Mouse (Mus musculus): ENCODE data around the gene Prr12.

Prr12 gene

GRCm38 (mm10) chr7:44999753-45000152 lies 52.9 kb downstream of the Prr12 start:
- no peak for DNase-seq (ENCODE audit: low read depth, low spot score)

DNA sequence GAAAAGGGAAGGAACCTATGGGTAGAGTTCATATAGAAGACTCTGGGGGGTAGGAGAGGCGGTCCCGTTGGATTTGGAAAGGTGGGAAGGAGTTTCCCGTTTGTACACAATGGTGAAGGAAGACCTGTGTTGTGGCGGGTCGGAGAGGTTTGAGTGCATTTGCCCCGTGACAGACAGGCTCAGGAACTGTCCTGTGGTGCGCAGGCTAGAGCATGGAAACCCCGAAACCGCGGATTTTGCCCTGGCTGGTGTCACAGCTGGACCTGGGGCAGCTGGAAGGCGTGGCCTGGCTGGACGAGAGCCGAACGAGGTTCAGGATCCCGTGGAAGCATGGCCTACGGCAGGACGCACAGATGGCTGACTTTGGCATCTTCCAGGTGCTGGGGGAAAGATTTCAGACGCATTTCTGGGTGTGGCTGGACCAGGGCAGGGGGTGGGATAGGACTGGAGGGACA lies 54.2 kb downstream of the Prr12 start, which contains the start of gene Bcl2l12:
Gene Bcl2l12, minus strand, starts transcription at position 212 of the 455 bp plus-strand sequence.
- DNase-seq (ENCODE audit: low read depth, low spot score), result no peak

DNA sequence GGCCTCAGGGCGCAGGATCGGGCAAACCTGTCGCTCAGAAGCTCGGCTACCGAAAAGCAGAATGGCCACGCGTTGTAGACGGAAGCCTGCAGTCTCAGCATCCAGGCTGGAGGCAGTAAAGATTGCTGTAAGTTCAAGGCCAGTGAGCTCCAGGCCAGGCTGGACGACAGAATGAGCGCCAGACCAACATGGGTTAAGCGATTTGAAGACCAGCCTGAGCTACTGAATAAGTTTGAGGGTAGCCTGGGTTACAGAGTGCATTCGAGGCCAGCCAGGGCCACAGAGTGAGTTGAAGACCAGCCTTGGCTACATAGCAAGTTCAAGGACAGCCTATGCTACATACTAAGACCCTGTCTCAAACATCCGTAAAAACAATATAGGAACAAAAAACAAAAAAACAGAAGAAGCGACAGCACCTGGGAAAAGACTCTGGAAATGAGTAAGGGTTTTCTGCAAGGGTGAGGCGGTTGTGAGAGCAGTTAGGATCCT lies 54.7 kb downstream of the Prr12 start:
- DNase-seq (ENCODE audit: low read depth, low spot score), result no peak

GRCm38 (mm10) chr7:44997231-44997939 lies 55.3 kb downstream of the Prr12 start, which contains the start of gene Irf3:
Gene Irf3, plus strand, starts transcription at chr7:44997648.
- peak; percentile 96 for DNase-seq (ENCODE audit: low read depth, low spot score)

DNA sequence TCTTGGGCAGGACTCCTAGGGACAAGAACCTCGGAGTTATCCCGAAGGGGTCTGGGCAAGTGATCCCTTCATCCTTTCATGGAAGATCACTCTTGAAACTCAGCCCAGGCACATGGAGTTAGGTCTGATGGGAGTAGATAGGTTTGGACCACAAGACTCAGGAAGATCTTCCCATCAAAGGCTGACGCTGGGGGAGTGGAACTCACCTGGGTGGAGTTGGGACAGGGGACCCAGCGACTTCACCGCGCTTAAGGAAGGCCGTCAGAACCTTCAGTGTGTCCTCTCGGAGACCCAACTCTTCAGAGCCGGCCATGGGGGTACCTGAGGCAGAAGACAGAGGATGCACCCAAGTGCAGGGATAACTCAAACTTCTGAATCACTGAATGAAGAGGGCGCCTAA lies 56.0 kb downstream of the Prr12 start:
- DNase-seq (ENCODE audit: low read depth, low spot score), result no peak

DNA sequence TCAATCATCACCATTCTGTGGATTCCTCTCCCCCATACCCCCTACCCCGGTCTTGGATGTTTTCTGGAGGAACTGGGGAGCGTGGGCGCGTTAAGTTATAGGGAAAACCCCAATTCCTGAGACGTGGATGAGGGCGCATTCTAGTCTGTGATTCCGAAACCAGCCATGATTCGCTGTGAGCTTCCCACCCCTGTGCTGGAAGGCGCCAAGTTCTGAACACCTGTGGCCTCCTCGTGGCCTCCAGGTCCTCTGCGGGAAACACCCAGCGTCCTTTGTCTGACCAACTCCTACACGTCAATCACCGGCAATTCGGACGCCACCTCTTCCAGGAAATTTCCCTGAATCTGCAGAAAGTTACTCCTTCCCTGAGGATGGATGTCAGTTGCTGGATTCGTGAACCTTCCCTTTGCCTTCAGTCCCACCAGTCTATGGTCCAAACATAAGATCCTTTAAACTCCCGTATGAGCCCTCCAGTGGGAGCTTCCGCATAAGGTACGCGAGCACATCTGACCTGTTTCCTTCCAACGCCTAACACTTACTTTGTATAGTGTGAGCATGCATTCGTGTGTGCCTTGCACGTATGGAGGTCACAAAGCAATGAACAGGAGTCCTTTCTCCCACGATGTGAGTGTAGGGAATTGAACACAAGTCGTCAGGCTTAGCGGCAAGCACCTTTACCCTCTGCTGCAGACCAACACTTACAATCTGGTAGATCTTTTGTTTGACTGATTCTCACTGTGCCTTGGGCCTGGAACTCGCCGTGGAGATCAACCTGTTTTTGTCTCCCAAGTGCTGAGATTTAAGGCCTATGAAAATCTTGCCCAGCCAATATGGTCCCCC lies 65.6 kb downstream of the Prr12 start:
- no peak for DNase-seq (ENCODE audit: low read depth, low spot score)

GRCm38 (mm10) chr7:44986192-44986878 lies 66.3 kb downstream of the Prr12 start, which contains the start of gene Prmt1:
Gene Prmt1, minus strand, starts transcription at chr7:44986568.
- peak; percentile 100 for DNase-seq (ENCODE audit: low read depth, low spot score)

DNA sequence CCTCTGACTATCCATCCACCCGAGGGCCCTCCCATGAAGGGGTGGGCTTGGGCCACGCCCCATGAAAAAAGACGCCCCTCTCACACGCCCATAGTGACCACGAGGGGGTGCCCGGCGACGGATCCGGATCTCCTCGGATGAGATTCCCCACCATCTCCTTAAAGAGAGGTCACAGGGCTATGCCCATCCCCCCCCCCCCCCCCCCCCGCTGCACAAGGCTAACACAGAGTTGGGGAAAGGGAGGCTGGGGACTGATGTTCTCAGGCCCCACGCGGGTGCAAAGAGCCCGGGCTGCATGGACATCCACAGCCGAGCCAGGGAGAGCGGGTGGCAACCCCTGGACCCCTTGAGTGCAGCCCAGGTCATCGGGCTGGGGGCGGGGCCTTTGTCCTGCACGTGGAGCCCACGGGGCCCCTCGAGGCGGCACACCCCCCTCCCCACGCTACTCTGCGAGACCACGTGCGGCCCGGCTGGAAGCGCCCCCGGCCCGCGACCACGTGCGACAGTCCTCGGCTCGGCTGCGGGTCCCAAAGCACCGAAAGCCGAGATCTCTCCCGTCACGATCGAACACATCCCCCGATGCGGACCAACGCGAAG lies 67.0 kb downstream of the Prr12 start:
- peak; percentile 76 for DNase-seq (ENCODE audit: low read depth, low spot score)

DNA sequence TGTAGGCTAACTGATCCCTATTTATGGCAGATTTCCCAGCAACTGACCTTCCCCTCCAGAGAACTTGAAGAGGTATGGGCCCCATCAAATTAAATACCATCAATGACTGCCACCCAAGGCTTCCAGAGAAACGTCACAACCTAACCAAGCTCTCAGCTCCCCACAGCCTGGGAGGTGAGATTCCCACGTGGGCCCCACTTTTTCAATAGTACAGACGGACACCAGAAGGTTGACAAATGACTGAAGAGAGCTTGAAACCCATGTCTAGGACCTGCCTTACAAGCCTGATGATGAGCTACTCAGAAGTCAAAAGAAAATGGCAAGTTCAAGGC lies 67.9 kb downstream of the Prr12 start:
- DNase-seq (ENCODE audit: low read depth, low spot score), result no peak

GRCm38 (mm10) chr7:44983944-44984832 lies 68.5 kb downstream of the Prr12 start:
- DNase-seq (ENCODE audit: low read depth, low spot score), result no peak

GRCm38 (mm10) chr7:44983085-44983484 lies 69.6 kb downstream of the Prr12 start:
- DNase-seq (ENCODE audit: low read depth, low spot score), result peak; percentile 79

GRCm38 (mm10) chr7:44981539-44981938 lies 71.1 kb downstream of the Prr12 start:
- no peak for DNase-seq (ENCODE audit: low read depth, low spot score)

GRCm38 (mm10) chr7:44978300-44978699 lies 74.4 kb downstream of the Prr12 start:
- no peak for DNase-seq (ENCODE audit: low read depth, low spot score)

Data from forelimb bud, embryonic 11.5 days (tissue).